Mouse (Mus musculus) myocyte (in vitro differentiated cells): ENCODE data around the gene Card10.
A peak's percentile ranks its signal among the peaks of the same experiment; 100 is the strongest.

ENCODE experiments used
- CEBPB ChIP-seq: IDR thresholded peaks from 2 replicates; pipeline ENCODE4 v1.6.1; 2011; ENCODE audit warnings: mild to moderate bottlenecking, moderate library complexity; ENCODE audit not compliant: poor library complexity, insufficient read depth, severe bottlenecking
- E2F4 ChIP-seq: IDR thresholded peaks from one replicate; pipeline ENCODE4 v1.6.1; 2011; ENCODE audit warnings: mild to moderate bottlenecking, control low read depth, moderate library complexity; ENCODE audit not compliant: insufficient read depth
- MAX ChIP-seq: IDR thresholded peaks from one replicate; pipeline ENCODE4 v1.6.1; 2011; ENCODE audit warnings: low read depth, mild to moderate bottlenecking, control low read depth
- MYOD1 ChIP-seq, 3 experiments: IDR thresholded peaks; one replicate each; pipeline ENCODE4 v1.6.1; 2011; ENCODE audit warnings: control low read depth in 2 of 3, low read depth in 2 of 3, mild to moderate bottlenecking in 2 of 3, moderate library complexity in 1 of 3; ENCODE audit not compliant: insufficient read length in 2 of 3, control insufficient read depth in 1 of 3
- MYOG ChIP-seq, 3 experiments: IDR thresholded peaks; one replicate each; pipeline ENCODE4 v1.6.1; 2011; ENCODE audit warnings: control low read depth in 2 of 3, low read depth in 2 of 3, mild to moderate bottlenecking in 2 of 3; ENCODE audit not compliant: insufficient read length in 2 of 3, control insufficient read depth in 1 of 3, insufficient read depth in 1 of 3
- POLR2A ChIP-seq: IDR thresholded peaks from one replicate; pipeline ENCODE4 v1.6.1; 2011; ENCODE audit warnings: low read depth, mild to moderate bottlenecking, control low read depth, moderate library complexity; ENCODE audit not compliant: insufficient read length
- POLR2AphosphoS2 ChIP-seq: IDR thresholded peaks from one replicate; pipeline ENCODE4 v1.6.1; 2011; ENCODE audit warnings: low read depth, control low read depth; ENCODE audit not compliant: insufficient read length
- REST ChIP-seq: IDR thresholded peaks from one replicate; pipeline ENCODE4 v1.6.1; 2011; ENCODE audit warnings: mild to moderate bottlenecking, control low read depth, moderate library complexity; ENCODE audit not compliant: insufficient read depth, insufficient read length
- TCF12 ChIP-seq: IDR thresholded peaks from one replicate; pipeline ENCODE4 v1.6.1; 2011; ENCODE audit warnings: mild to moderate bottlenecking, control low read depth; ENCODE audit not compliant: poor library complexity, insufficient read depth, severe bottlenecking
- TCF3 ChIP-seq: IDR thresholded peaks from one replicate; pipeline ENCODE4 v1.6.1; 2011; ENCODE audit warnings: low read depth, control low read depth; ENCODE audit not compliant: insufficient read length
- USF1 ChIP-seq: IDR thresholded peaks from one replicate; pipeline ENCODE4 v1.6.1; 2011; ENCODE audit warnings: low read depth, mild to moderate bottlenecking, control low read depth, moderate library complexity

GRCm38 (mm10) chr15:78749855-78750254 is 53.0 kb downstream of the Card10 start:
- TF ChIP-seq POLR2A = no peak
- no peak for TF ChIP-seq POLR2AphosphoS2
- TF ChIP-seq USF1 = no peak
- TF ChIP-seq TCF12 = no peak
- TF ChIP-seq E2F4 = no peak
- peak; percentile 51 for TF ChIP-seq REST
- no peak for TF ChIP-seq MYOD1 (IDR thresholded peaks at IDR 0.05; ENCODE audit: control insufficient read depth in 1 of 3, insufficient read length in 2 of 3, low read depth in 2 of 3)
- no peak for TF ChIP-seq MAX
- no peak for TF ChIP-seq CEBPB
- no peak for TF ChIP-seq MYOG (IDR thresholded peaks at IDR 0.05; ENCODE audit: control insufficient read depth in 1 of 3, insufficient read depth in 1 of 3, insufficient read length in 2 of 3, low read depth in 2 of 3)
- TF ChIP-seq TCF3 = no peak
